25 mouse cellular contexts compared by ENCODE assay signal in the genomic region with DNA sequence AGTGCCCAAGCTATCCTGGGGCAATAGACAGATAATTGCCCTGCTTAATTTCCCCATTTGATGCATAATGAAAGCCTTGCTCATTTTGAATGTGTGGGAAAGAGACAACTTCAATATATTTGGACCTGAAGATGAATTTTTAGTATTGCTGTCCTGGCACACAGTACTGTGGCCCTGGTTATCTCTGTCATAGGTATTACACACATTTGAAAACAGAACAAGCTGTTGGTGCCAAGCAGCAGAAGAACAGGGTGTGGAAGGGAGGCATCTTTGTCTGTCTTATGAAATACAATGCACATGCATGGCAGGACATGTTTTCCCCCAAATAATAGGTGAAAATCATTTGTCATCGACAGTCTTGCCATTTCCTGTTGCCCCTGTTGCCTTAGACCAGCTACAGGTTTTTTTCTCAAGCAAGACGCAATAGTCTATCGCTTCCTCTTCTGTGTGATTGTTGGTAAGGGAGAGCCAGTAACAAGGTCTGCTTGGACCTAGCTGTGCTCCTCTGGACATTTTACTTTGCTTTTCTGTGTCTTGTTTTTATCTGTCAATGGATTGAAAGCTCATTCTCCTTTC.
A peak's percentile ranks its signal among the peaks of the same experiment; 100 is the strongest.
DNase-seq lines count a peak whose midpoint lies in the region; ATAC-seq and TF ChIP-seq lines count a peak whose summit lies in the region.
"Had no signal": no experiment of that assay in that cellular context is flagged by ENCODE, and none has a peak within 500 bp of the region (broad histone marks: within the 10 kb centered on the region; RNA-seq: fewer than 3 reads in every experiment).

No protein-coding gene starts in this region.

- no peak overlapping the region for H3K4me2 ChIP-seq in liver, embryonic 12.5 days
- H3K4me2 ChIP-seq: embryonic facial prominence, embryonic 12.5 days; forebrain, embryonic 13.5 days; limb, embryonic 12.5 days; lung, embryonic 15.5 days; neural tube, embryonic 15.5 days had no signal

- ATAC-seq in liver, embryonic 12.5 days = no peak
- peak; percentile 43 for ATAC-seq in megakaryocyte, adult 5-6 weeks (ENCODE audit: poor library complexity, severe bottlenecking)
- ATAC-seq: forebrain, embryonic 13.5 days; hindbrain, embryonic 16.5 days; intestine, embryonic 16.5 days had no signal

- 43% methylated on average over 3 of the region's 3 CpGs for WGBS in liver, embryonic 12.5 days (ENCODE audit: insufficient replicate concordance)

- no peak for DNase-seq in layer of hippocampus, adult 2 months (ENCODE audit: low spot score in 2 of 2)
- no peak for DNase-seq in layer of hippocampus, adult 18-20 months (ENCODE audit: low spot score in 2 of 2)
- DNase-seq in fat pad, adult 2 months (ENCODE audit: extremely low read depth, low read depth, low spot score) = peak; percentile 72
- DNase-seq in lung, postnatal 36 days = no peak
- no peak for DNase-seq in left cerebral cortex, postnatal 25 days (ENCODE audit: low spot score in 2 of 2)
- DNase-seq in spleen, postnatal 10 days (ENCODE audit: low spot score in 2 of 2) = no peak
- DNase-seq: B cell, adult 2 months; cerebellum, adult 11-12 months; right cerebral cortex, adult 18-20 months; right cerebral cortex, postnatal 4 days; thymus, postnatal 14 days had no signal

- intact Hi-C loops in left cerebral cortex, postnatal 25 days (cut with DNase I) = no loop called here

- H3K9me3 ChIP-seq in liver, embryonic 12.5 days (replicated peaks) = no peaks in the 10 kb centered on the region
- H3K9me3 ChIP-seq: embryonic facial prominence, embryonic 12.5 days; forebrain, embryonic 13.5 days; G1E; hindbrain, embryonic 10.5 days; limb, embryonic 12.5 days; lung, embryonic 15.5 days; midbrain, embryonic 10.5 days; neural tube, embryonic 15.5 days had no signal

- no peak overlapping the region for H3K4me3 ChIP-seq in layer of hippocampus, adult 2 months
- H3K4me3 ChIP-seq in liver, embryonic 12.5 days = no peak overlapping the region
- H3K4me3 ChIP-seq: embryonic facial prominence, embryonic 12.5 days; erythroblast, embryonic 14.5 days; forebrain, embryonic 13.5 days; hindbrain, embryonic 10.5 days; limb, embryonic 12.5 days; lung, embryonic 15.5 days; midbrain, embryonic 10.5 days; neural tube, embryonic 15.5 days had no signal

- peak overlapping the region; percentile 78; the same call in 1 of the 2 replicates for H3K27ac ChIP-seq in layer of hippocampus, adult 2 months
- H3K27ac ChIP-seq in liver, embryonic 12.5 days = peak overlapping the region; percentile 98
- H3K27ac ChIP-seq: embryonic facial prominence, embryonic 12.5 days; forebrain, embryonic 13.5 days; limb, embryonic 12.5 days; lung, embryonic 15.5 days; neural tube, embryonic 15.5 days had no signal

- TF ChIP-seq CTCF in layer of hippocampus, adult 2 months (conservative IDR thresholded peaks at IDR 0.05) = no peak

- no peaks in the 10 kb centered on the region for H3K27me3 ChIP-seq in liver, embryonic 12.5 days (replicated peaks)
- H3K27me3 ChIP-seq: CH12.LX; embryonic facial prominence, embryonic 12.5 days; forebrain, embryonic 13.5 days; limb, embryonic 12.5 days; lung, embryonic 15.5 days; neural tube, embryonic 15.5 days had no signal

- peaks cover 71% of the 10 kb centered on the region for H3K4me1 ChIP-seq in liver, embryonic 12.5 days

- no peaks in the 10 kb centered on the region for H3K36me3 ChIP-seq in liver, embryonic 12.5 days
- H3K36me3 ChIP-seq: embryonic facial prominence, embryonic 12.5 days; G1E; hindbrain, embryonic 10.5 days; limb, embryonic 12.5 days; lung, embryonic 15.5 days; midbrain, embryonic 10.5 days; neural tube, embryonic 15.5 days had no signal

- H3K9ac ChIP-seq in liver, embryonic 12.5 days = peak overlapping the region; percentile 86
- H3K9ac ChIP-seq: embryonic facial prominence, embryonic 12.5 days; forebrain, embryonic 13.5 days; limb, embryonic 12.5 days; lung, embryonic 15.5 days; neural tube, embryonic 15.5 days had no signal
